Mouse (Mus musculus) embryo, embryonic 9.5 days (tissue): ENCODE measurements at regions not wholly inside any gene's neighbourhood (a gene's known extent, or its start where the extent isn't known, plus 50 kb on each side); places are given as distances from the start of the nearest gene placed in this dataset.
A peak's percentile ranks its signal among the peaks of the same experiment; 100 is the strongest.

Experiments used
- DNase-seq: peaks from one replicate; pipeline ENCODE4 v3.0.0-alpha.2; 2017; ENCODE audit errors: extremely low spot score

GRCm38 (mm10) chr10:126070984-126071713 is 105.2 kb downstream of the Lrig3 start:
- no peak for DNase-seq

- DNase-seq: peak; percentile 44
Measured at GRCm38 (mm10) chr10:126071714-126072057, 105.7 kb downstream of the Lrig3 start.

- DNase-seq: no peak
Measured at GRCm38 (mm10) chr10:126077313-126077966, 111.5 kb downstream of the Lrig3 start.

GRCm38 (mm10) chr10:126082576-126082975 is 116.6 kb downstream of the Lrig3 start:
- no peak for DNase-seq

- DNase-seq: no peak
Measured at GRCm38 (mm10) chr10:126086684-126087083, 120.7 kb downstream of the Lrig3 start.

- no peak for DNase-seq
Measured at GRCm38 (mm10) chr10:126094238-126094880, 128.4 kb downstream of the Lrig3 start.

GRCm38 (mm10) chr10:126097896-126098295 is 131.9 kb downstream of the Lrig3 start:
- DNase-seq: no peak

- no peak for DNase-seq
Measured at GRCm38 (mm10) chr10:126102876-126103275, 136.9 kb downstream of the Lrig3 start.

GRCm38 (mm10) chr10:126113106-126113505 is 147.1 kb downstream of the Lrig3 start:
- no peak for DNase-seq

GRCm38 (mm10) chr10:126115386-126115785 is 149.4 kb downstream of the Lrig3 start:
- DNase-seq: no peak

- no peak for DNase-seq
Measured at GRCm38 (mm10) chr10:126121626-126122025, 155.7 kb downstream of the Lrig3 start.

- DNase-seq: no peak
Measured at GRCm38 (mm10) chr10:126122504-126122903, 156.5 kb downstream of the Lrig3 start.

GRCm38 (mm10) chr10:126133188-126133587 is 167.2 kb downstream of the Lrig3 start:
- no peak for DNase-seq

GRCm38 (mm10) chr10:126133957-126134356 is 168.0 kb downstream of the Lrig3 start:
- DNase-seq: no peak

GRCm38 (mm10) chr10:126138585-126138984 is 172.6 kb downstream of the Lrig3 start:
- DNase-seq: no peak

- DNase-seq: no peak
Measured at GRCm38 (mm10) chr10:126141586-126141985, 175.6 kb downstream of the Lrig3 start.

- DNase-seq: no peak
Measured at GRCm38 (mm10) chr10:126143833-126144232, 177.9 kb downstream of the Lrig3 start.

- peak; percentile 8 for DNase-seq
Measured at GRCm38 (mm10) chr10:126144609-126145202, 178.7 kb downstream of the Lrig3 start.

- DNase-seq: no peak
Measured at GRCm38 (mm10) chr10:126157300-126157699, 191.3 kb downstream of the Lrig3 start.

- DNase-seq: no peak
Measured at GRCm38 (mm10) chr10:126165215-126165614, 199.2 kb downstream of the Lrig3 start.

- DNase-seq: no peak
Measured at GRCm38 (mm10) chr10:126169095-126169873, 203.3 kb downstream of the Lrig3 start.

GRCm38 (mm10) chr10:126169874-126170163 is 203.9 kb downstream of the Lrig3 start:
- DNase-seq: no peak
